Mouse (Mus musculus) T-cell, adult 2 months (primary cell): ENCODE measurements around the gene Hoxb13.

Source experiments
- DNase-seq: peaks from one replicate; pipeline ENCODE4 v3.0.0; 2022; ENCODE audit warnings: low spot score

The Hoxb13 gene

GRCm38 (mm10) chr11:96193521-96194400 is at the start of gene Hoxb13:
Hoxb13 (plus strand) TSS chr11:96194316.
- DNase-seq: no peak

GRCm38 (mm10) chr11:96145622-96146270 is 48.4 kb upstream of the Hoxb13 start:
- peak; percentile 8 for DNase-seq

- no peak for DNase-seq
Measured at GRCm38 (mm10) chr11:96147471-96147870, 46.6 kb upstream of the Hoxb13 start.

GRCm38 (mm10) chr11:96164769-96165168 is 29.3 kb upstream of the Hoxb13 start:
- DNase-seq: no peak

GRCm38 (mm10) chr11:96168125-96168524 is 26.0 kb upstream of the Hoxb13 start:
- DNase-seq: no peak

- DNase-seq: no peak
Measured at GRCm38 (mm10) chr11:96169016-96169415, 25.1 kb upstream of the Hoxb13 start.

- DNase-seq: no peak
Measured at GRCm38 (mm10) chr11:96170711-96171379, 23.3 kb upstream of the Hoxb13 start.

GRCm38 (mm10) chr11:96171601-96172000 is 22.5 kb upstream of the Hoxb13 start:
- no peak for DNase-seq

- DNase-seq: no peak
Measured at GRCm38 (mm10) chr11:96172511-96173287, 21.4 kb upstream of the Hoxb13 start.

GRCm38 (mm10) chr11:96173288-96173840 is 20.8 kb upstream of the Hoxb13 start:
- DNase-seq: no peak

- DNase-seq: no peak
Measured at GRCm38 (mm10) chr11:96174881-96175280, 19.2 kb upstream of the Hoxb13 start.

- no peak for DNase-seq
Measured at GRCm38 (mm10) chr11:96175511-96175910, 18.6 kb upstream of the Hoxb13 start.

GRCm38 (mm10) chr11:96175951-96176530 is 18.1 kb upstream of the Hoxb13 start:
- no peak for DNase-seq

- DNase-seq: no peak
Measured at GRCm38 (mm10) chr11:96176841-96177240, 17.3 kb upstream of the Hoxb13 start.

- DNase-seq: no peak
Measured at GRCm38 (mm10) chr11:96177546-96178174, 16.5 kb upstream of the Hoxb13 start.

- no peak for DNase-seq
Measured at GRCm38 (mm10) chr11:96178356-96178755, 15.8 kb upstream of the Hoxb13 start.

- no peak for DNase-seq
Measured at GRCm38 (mm10) chr11:96178911-96179503, 15.1 kb upstream of the Hoxb13 start.

- no peak for DNase-seq
Measured at GRCm38 (mm10) chr11:96181061-96181460, 13.1 kb upstream of the Hoxb13 start.

GRCm38 (mm10) chr11:96184233-96184632 is 9.9 kb upstream of the Hoxb13 start:
- no peak for DNase-seq

GRCm38 (mm10) chr11:96187321-96187720 is 6.8 kb upstream of the Hoxb13 start:
- no peak for DNase-seq
